Mouse (Mus musculus) liver, embryonic 14.5 days (tissue): ENCODE data around the gene Ubtf.

Source experiments
- CTCF ChIP-seq: IDR thresholded peaks from 2 replicates; pipeline ENCODE4 v1.5.1; 2016; ENCODE audit warnings: antibody characterized with exemption, low read depth, control low read depth
- EP300 ChIP-seq: IDR thresholded peaks from 2 replicates; pipeline ENCODE4 v1.6.1; 2016; ENCODE audit warnings: antibody characterized with exemption, low read depth

GRCm38 (mm10) chr11:102317298-102317900 is 2.1 kb downstream of the Ubtf start:
- no peak for TF ChIP-seq CTCF
- TF ChIP-seq EP300, result no peak
